Mouse (Mus musculus) spleen, postnatal 4 days (tissue): ENCODE measurements at regions not wholly inside any gene's neighbourhood (a gene's known extent, or its start where the extent isn't known, plus 50 kb on each side); places are given as distances from the start of the nearest gene placed in this dataset.
"Not testable (repeated sequence)": the region's sequence is repeated elsewhere in the genome, so short reads cannot be mapped to it uniquely, and the experiment has no call there.

Experiments
- DNase-seq, 2 experiments: peaks; one replicate each; pipeline ENCODE4 v3.0.0; 2022; ENCODE audit warnings: low spot score in 2 of 2

DNA sequence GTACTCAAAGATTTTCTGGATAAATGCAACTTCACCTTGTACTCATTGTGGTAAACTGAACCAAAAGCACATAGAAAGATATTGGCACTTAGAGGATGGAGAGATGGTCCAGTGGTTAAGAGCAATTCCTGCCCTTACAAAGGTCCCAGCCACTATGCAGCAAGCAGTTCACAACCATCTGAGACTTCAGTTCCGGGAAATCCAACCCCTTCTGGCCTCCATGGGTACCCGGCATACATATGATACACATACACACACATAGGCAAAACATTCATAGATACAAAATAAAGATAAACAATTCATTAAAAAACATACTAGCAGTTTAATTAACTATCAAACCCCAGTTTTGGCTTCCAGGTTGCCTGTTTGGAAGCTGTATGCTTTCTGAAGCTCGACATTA, 189.5 kb upstream of the Tmem45b start:
- no peak for DNase-seq

DNA sequence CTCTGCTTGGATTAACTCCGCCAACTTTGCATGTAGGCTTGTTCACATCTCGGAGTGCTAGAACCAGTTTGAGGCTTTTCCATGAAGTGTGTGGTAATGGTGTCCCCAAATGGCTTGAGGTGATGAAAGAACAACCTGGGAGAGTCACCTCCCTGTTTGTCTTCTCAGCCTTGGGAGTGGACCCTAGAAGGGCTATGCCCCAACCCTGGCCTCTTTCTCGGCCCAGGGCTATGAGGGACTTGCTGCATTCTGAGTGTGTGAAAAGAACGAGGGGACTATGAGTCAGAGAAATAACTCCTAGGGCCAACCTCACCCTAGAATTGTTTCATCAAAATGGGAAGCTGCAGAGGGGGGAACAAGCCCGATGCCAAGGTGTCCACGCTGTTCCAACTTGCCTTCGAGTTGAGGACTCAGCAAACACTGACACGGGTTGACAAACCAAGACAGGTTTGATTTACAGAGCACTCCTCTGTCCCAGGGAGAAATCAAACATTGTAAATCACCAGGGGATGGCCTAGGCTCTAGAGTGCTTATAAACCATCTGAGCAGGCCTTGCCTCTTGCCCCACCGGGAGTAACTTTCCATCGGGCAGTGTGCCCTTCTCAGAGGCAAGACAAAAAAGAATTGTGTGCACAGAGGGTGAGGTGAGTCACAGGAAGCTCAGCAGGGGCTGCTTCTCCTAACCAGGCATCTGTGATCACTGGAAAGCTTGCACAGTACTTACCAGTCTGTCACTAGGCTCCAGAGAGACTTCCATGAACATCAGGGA, 186.3 kb upstream of the Tmem45b start:
- no peak for DNase-seq

DNA sequence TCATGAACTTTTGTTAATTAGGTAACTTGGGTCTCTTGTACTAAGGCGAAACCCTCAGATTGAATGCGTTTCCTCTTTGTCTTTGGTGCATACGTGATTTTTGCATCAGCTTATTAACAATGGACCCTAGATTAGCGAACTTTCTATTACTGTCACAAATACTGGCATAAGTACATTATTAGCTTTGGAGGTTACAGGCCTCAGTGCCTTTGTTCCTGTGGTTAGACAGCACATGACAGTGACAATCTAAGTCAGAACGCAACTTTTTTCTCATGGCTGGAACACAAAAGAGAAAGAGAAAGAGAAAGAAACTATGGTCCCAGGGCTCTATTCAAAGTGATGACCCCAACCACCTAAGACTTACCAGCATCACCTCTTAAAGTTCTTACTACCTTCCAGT, 184.8 kb upstream of the Tmem45b start:
- no peak for DNase-seq

DNA sequence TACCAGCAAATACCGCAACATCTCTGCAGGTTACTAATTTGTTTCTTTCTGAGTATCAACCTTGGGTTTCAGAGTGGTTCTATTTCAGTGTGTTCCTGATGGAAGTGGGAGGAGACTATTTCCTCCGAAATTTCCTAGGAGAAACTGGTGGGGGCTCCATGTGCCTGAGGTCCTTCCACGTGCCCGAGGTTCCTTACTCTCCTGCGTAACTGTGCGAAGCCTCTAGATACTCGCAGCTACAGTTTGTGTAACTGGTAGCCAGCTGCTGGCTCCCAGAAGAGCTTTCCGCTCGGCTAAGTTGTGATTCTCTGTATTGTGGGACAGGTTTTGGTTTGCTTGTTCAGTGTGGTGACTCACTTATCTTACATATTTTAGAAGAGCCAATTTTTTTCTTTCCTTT, 184.3 kb upstream of the Tmem45b start:
- no peak for DNase-seq

DNA sequence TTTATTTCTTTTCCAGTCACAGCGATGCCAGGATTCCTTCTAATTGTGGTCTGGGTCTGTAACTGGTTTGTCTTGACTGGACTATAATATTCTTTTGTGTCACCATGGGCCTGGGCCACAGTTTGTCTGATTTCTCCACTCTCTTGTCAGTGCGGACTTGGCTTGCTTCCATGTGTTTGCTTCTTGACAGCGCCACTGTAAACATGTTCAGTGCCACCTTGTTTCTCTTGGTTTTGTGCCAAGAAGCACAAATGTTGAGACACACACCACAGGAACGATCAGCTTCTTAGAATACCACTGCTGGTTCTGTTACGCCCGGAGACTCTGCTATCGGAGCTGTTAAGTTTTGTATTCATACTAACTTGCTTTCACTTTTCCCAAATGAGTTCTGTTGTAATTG, 180.9 kb upstream of the Tmem45b start:
- DNase-seq = no peak

DNA sequence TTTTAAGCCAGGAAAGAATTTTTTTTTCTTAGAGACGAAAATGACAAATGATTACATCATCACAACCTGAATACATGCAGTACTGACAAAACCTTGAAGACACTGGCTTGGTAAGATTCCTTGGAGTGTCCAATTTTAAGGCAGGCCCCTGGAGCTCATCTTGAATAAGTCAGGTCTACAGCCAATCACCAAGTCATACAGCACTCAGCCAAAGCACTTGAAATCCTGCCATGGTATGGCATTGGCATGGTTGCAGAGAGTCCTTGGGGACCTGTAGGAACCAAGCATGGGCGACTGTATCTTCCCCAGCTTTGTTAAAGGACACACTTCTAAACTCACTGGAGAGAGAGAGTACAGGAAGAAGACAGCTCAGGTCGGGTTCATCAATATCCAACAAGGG, 179.8 kb upstream of the Tmem45b start:
- DNase-seq = no peak

DNA sequence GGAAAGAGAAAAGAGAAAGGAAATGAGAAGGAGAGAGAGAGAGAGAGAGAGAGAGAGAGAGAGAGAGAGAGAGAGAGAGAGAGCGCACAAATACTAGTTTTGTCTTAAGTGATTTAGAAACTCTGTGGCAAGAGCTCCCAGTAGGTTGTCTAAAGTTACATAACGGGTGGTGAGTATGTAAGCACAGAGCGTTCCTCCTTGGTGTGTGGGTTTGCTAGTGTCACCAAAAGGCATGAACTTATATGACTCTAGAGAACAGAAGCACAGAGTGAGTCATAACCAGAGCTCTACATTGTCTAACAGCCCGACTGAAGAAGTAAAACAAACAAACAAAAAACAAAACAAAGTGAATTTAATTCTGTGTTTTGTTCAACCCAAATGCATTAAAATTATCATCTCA, 177.9 kb upstream of the Tmem45b start:
- no peak for DNase-seq

DNA sequence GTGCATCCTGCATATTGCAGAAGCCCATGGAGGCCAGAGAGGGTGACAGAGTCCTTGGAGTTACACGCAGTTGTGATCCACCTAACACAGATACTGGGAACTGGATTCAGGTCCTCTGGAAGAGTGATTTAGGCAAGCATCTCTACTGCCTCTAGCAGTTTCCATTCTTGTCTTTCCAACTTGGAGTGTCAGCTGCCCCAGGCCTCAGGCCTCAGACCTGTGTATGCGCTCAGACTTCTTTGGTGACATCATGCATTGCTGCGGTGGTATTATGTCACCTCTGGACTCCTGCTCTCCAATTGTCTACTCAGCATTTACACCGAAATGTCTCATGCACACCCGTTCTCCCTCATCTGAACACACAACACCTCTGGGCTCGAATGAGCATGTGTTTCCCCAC, 164.0 kb upstream of the Tmem45b start:
- no peak for DNase-seq

DNA sequence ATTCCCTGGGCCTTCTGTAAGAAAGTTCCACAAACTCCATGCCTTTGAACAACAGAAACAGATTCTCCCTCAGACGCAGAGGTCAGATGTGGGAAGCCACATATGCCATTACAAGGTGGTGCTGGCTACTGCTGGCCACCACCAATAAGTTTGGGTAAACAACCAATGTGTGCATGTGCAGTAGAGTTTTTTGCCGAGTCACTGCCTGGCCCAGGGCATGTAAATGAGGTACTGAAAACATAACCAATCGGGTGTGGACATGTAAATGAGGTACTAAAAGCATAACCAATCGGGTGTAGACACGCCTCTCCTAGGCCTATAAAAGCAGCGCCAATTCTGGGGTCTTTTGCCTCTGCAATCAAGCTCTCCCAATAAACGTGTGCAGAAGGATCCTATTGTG, 157.3 kb upstream of the Tmem45b start:
- DNase-seq = not testable (repeated sequence)

DNA sequence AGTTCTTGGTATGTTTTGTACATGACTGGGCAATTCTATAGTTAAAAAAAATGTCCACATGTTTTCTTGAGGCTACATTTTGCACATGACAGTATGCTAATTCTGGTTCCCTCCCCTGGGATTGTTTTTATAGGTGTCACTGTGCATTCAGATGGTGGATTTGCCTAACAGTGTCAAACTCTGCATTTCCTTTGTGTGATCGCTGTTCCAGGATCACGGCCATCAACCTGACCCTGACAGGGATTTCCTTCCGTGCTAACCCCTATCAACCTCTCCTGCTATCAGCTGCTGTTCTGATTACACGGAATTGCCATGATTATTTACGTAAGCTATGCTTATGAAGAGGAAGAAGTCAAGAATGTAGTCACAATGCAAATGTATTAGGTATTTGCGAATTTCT, 155.1 kb upstream of the Tmem45b start:
- no peak for DNase-seq

DNA sequence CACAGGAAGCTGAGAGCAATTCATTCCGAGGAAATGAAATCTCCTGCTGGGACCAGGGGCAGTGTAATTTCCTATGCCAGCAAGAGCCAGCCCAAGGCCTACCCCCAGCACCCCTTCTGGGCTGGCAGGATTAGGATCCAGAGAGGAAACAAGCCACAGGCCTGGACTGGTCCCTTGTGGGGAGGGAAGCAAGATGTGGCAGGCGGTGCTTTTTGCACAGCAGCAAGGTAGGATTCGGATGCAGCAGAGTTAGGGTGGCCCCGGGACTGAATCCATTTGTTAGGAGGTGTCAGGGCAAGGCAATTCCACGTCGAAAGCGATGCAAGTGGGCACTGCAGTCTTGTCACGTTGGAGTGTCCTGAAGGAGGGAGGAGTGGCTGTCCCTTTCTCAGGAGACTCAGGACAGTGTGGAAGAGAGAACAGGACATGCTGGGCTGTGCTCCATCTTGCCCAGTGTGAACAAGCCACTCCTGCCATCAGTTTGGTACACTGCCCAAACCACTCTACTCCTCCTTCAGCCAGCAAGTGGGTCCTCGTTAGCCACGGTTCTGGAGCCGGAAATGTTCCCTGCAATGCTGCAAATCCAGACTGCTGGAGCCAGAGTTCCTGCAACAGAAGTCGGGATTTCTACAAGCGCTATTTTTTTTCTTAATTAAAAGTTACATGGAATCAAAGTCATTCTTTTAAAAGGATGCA, 150.1 kb upstream of the Tmem45b start:
- DNase-seq = peak in 1 of 2 experiments; percentile 51

DNA sequence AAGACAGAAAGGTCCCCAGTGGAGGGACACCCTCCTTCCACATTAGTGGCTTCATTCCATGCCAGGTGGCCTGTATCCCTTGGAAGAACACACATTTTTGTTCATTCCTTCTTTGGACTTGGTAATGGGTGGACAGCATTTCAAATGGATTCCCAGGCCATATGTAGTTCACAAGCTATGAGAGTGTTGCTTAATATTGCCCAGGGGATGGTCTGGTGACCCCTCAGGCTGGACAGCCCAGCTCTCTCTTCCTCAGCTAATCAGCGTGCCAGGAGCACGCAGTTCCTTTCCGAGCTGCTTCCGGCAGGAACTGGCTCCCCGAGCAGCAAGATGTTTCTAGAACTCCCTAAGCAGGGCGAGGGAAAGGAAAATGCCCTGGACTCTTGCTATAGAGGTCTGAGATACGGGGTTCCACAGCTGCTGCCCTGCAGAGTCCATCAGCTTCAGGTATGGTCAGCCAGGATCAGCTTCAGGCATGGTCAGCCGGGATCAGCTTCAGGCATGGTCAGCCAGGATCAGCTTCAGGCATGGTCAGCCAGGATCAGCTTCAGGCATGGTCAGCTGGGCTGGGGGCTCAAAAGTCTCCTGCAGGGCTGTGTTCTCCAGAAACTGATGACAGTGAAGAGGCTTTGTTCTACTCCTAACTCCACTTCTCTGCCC, 146.9 kb upstream of the Tmem45b start:
- no peak for DNase-seq

DNA sequence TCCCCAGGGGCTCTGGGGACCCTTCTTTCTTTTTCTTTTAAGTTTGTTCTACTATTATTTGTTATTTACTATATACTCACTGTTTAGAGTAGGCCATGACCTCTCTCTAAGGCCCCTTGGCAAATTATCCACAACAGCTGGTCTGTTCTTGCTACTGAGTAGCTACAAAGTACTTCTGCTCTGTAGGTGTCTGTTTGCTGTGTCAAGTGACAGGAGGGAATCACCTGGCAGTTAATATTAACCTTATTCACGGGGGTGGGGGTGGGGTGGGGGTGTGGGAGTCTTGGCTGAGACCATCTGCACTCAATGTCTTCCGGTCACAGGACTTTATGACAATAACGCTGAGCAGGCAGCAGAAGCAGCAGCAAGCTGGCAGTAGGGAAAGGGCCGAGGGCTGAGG, 146.4 kb upstream of the Tmem45b start:
- DNase-seq = no peak

DNA sequence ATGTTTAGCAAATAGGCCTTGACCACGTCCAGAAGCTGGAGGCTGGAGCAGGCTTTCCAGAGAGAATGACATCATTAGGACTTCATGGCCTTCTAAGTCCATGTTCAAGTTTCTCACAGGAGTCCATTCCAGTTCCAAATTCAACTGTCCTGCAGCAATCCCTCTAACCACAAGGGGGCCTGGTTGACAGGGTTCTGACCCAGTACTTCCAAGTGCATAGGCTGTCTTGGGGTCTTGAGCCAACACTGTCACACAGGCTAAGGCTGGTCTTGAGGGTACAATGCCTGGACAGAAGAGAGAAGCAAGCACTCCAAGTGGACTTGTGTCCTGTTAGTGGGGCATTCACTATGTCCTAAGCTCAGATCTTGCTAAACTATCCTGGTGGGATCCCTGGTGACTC, 145.9 kb upstream of the Tmem45b start:
- DNase-seq = no peak

DNA sequence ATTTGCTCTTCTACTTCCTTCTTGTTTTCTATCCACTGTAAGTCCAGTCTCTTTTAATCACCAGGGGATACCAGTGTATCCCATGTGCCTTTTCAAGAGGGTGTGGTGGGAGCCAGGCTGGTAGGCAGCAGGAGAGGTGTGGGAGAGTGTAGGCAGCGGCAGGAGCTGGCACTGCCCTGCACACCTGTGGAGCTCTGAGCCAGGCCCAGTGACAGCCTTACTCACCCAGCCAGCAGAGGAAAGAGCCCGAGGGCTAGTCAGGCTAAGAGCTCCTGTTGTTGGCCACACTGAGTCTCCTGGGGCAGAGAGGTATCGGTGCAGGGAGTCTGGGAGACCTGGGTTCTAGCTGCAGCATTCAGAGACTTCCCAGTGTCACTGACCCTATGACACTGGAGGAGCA, 145.5 kb upstream of the Tmem45b start:
- DNase-seq = no peak

DNA sequence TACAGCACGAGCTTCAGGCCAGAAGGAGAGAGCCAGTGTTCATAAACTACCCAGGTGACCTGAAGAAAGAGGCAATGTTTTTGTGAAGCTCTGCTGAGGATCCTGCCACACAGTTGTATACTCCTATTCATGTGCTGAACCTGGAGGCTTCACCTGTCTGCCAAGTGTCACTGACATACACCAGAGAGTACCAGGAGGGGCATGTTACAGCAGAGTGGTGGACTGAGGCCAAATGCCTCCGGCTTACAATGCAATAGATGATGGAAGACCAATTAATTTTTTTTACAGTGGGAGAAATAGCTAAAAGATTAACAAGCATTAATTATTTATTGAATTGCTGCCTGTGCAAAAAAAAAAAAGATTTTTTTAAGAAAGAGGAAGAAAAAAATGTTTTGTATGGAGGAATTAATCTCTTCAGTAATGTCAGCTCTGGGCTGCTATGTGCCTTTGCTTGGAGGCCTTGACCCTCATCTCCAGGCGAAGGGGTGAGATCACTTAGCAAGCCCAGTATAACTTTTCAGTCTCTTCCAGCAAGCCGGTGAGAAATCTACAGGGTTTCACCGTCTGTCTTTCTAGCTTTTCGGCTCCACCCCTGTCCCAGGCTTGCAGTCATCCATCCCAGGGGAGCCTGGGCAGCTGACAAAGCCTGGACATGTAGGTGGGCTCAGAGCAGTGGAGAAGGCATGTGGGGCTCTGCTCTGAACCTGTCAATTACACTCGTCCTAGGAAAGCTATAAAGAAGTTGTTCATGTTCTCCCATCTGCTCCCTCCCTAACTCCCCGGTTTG, 144.0 kb upstream of the Tmem45b start:
- no peak for DNase-seq

DNA sequence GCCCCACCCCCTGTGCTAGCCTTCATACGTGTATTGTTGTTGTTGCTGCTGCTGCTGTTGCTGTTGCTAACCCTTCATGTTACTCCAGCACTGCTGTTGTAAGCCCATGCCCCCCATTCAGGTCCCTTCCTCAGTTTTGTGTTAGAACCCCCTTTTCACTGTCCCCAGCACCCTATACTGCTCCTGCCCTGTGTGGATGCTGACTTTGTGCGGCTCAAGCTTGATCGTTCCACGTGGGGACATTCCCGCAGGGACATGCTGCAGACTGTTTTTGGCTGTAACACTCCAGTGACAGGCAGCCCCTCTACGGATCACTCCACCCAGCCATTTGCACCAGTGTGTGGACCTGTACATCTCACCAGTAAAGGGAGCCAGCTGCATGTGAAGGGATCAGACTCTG, 142.7 kb upstream of the Tmem45b start:
- no peak for DNase-seq

DNA sequence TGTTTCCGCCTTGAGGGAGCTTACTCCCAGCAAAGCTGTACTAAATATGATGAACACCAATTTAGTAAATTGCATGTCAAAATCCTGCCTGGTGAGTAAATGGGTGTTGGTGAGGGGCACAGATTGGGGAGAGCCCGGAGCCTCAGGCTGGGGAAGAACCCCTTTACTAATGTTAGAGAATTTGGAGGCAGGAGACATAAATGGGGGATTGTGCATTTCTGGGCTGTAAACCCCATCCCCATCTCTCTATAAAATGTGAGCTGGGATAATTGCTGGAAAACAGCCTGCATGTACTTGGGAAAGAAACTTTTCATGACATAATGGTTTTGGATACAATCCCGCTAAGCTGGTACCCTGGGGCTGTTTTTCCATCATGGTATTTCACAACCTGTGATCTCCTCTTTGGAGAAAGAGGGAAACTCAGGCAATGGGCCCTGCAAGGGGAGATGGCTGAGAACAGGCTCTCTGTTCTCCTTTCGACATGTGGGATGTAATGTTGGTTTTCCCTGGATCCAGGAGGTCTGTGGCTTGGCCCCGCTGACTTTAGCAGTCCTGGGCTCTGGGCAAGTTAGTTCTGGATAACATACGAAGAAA, 140.3 kb upstream of the Tmem45b start:
- no peak for DNase-seq

DNA sequence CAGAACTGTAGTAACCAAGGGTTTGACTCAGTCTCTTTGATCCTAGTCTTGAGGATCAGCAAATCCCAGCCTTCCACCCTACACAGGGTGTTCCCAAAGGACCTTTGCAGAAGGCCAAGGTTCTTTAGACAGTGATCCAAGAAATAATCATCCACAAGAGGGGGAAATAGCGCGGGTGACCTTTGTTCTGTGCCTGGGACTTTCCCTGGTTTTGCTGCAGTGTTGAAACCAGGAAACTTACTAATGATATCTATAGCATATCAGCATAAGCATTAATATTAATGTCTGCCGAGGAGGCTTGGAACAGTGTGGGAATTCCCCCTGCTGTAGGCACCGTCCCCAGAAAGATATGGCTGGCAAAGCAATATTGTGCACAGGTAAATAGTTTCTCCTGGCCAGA, 138.4 kb upstream of the Tmem45b start:
- DNase-seq = no peak

DNA sequence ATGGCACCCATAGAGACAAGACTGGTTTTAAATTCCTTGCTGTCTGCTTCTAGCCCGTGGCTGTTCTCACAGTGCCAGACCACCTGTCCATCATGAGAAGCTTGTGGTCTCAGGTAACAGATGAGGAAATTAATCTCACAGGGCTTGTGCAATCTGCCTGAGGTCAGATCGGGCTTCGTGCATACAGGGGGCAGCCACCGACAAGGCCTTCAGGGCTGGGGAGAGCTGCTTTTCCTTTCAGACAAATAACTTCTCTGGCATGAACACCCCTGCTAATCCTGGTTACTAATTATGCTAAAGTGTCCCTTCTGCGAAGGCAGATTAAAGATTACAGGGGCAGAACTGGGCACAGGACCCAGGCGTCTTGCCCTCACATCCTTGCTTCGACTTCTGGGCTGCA, 130.8 kb upstream of the Tmem45b start:
- no peak for DNase-seq

DNA sequence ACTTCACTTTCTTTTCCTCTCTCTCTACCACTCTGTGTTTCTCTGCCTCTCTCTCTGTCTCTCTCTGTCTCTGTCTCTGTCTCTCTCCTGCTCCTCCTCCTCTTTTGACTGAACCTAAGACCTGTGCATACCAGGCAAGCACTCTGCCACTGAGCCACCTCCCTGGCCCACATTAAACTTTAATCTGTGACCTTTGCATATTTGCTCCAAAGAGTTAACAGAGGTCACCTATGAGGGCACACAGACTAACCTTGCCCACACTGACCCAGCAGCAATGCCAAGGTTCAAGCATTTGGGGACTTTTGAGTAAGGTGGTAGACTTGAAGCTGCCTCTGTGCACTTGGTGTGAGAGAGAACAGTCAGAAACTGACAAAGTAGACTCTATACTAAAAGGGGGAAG, 123.4 kb upstream of the Tmem45b start:
- DNase-seq = no peak

DNA sequence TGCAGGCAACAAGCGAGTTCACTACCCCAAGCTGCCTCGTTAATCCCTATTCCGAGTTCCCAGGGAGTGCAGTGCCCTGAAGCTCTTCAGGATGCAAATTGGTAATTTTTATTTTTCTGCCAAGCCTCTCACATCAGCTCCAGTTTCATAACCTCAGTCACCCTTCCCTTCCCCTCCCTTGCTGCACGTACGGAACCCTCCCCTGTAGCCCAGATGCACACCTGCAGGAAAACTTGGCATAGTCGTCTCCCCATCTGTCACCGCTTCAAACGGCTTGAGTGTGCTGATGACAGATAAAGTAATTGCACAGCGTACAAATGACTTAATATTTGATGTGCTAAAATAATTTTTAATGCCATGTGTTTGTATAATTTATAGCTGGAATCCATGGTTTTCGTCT, 119.7 kb upstream of the Tmem45b start:
- DNase-seq = no peak
